Mouse (Mus musculus): Measurements from ENCODE around the gene Gm43302.
"Not testable (repeated sequence)": the region's sequence is repeated elsewhere in the genome, so short reads cannot be mapped to it uniquely, and the experiment has no call there.

The Gm43302 gene

GRCm38 (mm10) chr5:105199149-105199548 is 94.3 kb downstream of the Gm43302 start:
- DNase-seq (ENCODE audit: low read depth, low spot score): not testable (repeated sequence)

- not testable (repeated sequence) for DNase-seq (ENCODE audit: low read depth, low spot score)
Observed at GRCm38 (mm10) chr5:105197915-105198560, 95.5 kb downstream of the Gm43302 start.

GRCm38 (mm10) chr5:105196308-105196707 is 97.2 kb downstream of the Gm43302 start:
- not testable (repeated sequence) for DNase-seq (ENCODE audit: low read depth, low spot score)

GRCm38 (mm10) chr5:105192536-105192935 is 101.0 kb downstream of the Gm43302 start:
- not testable (repeated sequence) for DNase-seq (ENCODE audit: low read depth, low spot score)

GRCm38 (mm10) chr5:105181446-105181845 is 112.0 kb downstream of the Gm43302 start:
- DNase-seq (ENCODE audit: low read depth, low spot score): no peak
